Mouse (Mus musculus) olfactory bulb, adult 2 months (tissue): ENCODE results near the gene Cntn4.

Experiments
- CTCF ChIP-seq: fragments of 200-500 bp; IDR thresholded peaks from 2 replicates; pipeline ENCODE4 v1.5.1; 2012; ENCODE audit warnings: low read depth, mild to moderate bottlenecking, low read length, moderate library complexity; ENCODE audit not compliant: insufficient read depth
- POLR2A ChIP-seq: fragments of 200-500 bp; IDR thresholded peaks from 2 replicates; pipeline ENCODE4 v1.6.1; 2012; ENCODE audit warnings: mild to moderate bottlenecking, low read depth, low read length, moderate library complexity; ENCODE audit not compliant: insufficient read depth

- TF ChIP-seq CTCF = no peak
- TF ChIP-seq POLR2A = no peak
Measured at GRCm38 (mm10) chr6:106329636-106330035, 652.2 kb downstream of the Cntn4 start.
